Mouse (Mus musculus): ENCODE data around the gene Syne1. TPM values are rescaled to one million over a fixed set of nuclear protein-coding genes. Genes with fewer than 3 reads are reported as not detected.
A peak's percentile ranks its signal among the peaks of the same experiment; 100 is the strongest.

Gene Syne1
- total and polyA plus RNA-seq, 3 experiments = 5.3 to 6.8 TPM; not detected in 1

DNA sequence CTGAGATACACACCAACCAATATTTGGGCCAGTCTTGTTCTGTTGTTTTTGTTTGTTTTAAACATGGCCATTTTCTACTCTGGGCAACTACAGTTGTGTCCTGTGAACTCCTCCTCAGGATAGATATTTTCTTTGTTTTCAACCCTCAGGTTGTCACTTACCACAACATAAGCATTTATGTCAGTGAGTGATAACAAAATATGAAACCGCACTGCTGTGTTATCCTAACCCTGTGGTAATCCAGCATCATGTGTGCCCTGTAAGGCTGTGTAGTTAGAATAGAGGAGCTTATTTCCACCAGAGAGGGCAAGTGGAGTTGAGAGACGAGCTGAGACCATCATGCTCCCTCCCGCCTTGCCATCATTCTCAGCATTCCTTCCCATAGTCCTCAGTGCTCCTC is 554.7 kb downstream of the Syne1 start (continued):
- no peak; the same call in 1 of the 2 replicates for TF ChIP-seq MAFK (IDR thresholded peaks at IDR 0.05; ENCODE audit: borderline replicate concordance, low read depth, low read length)
- TF ChIP-seq EP300 (IDR thresholded peaks at IDR 0.05; ENCODE audit: low read depth in 1 of 2, low read length in 2 of 2) = peak; percentile 88
- TF ChIP-seq USF1 (IDR thresholded peaks at IDR 0.05; ENCODE audit: low read depth, low read length) = no peak
- no peak for TF ChIP-seq ZC3H11A (IDR thresholded peaks at IDR 0.05; ENCODE audit: low read depth, low read length)
- TF ChIP-seq GATA1 (IDR thresholded peaks at IDR 0.05; ENCODE audit: low read depth, low read length) = peak; percentile 81
- TF ChIP-seq POLR2A (IDR thresholded peaks at IDR 0.05; ENCODE audit: control insufficient read depth in 1 of 2, insufficient read depth in 1 of 2, low read depth in 1 of 2, low read length in 2 of 2, poor library complexity in 1 of 2) = no peak
- TF ChIP-seq NRF1 (IDR thresholded peaks at IDR 0.05; ENCODE audit: insufficient read depth, low read depth, low read length, poor library complexity, severe bottlenecking) = no peak
- TF ChIP-seq POLR2AphosphoS2 (IDR thresholded peaks at IDR 0.05; ENCODE audit: low read length) = no peak
- TF ChIP-seq JUND (IDR thresholded peaks at IDR 0.05; ENCODE audit: low read depth, low read length) = no peak

DNA sequence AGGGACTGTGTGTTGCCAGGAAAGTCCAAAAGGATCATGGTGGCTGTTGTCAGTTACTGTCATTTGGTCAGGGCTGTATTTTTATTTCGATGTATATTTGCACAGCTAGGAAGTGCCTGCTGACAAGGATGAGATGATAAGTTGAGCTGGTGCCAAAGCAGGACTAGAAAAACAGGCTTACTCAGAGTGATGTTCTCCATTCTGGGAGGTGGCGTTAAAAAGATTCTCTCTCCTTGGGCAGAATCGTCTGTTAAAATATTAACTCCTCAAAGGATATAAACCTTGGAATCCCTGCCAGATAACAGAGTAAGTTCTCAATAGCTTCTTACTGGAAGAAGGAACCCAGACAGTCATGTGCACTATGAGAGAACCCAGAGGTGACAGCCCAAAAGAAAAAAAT is 557.5 kb downstream of the Syne1 start:
- TF ChIP-seq NELFE (IDR thresholded peaks at IDR 0.05; ENCODE audit: low read depth, low read length) (no peak), USF1 (IDR thresholded peaks at IDR 0.05; ENCODE audit: low read depth, low read length) (no peak), TBP (IDR thresholded peaks at IDR 0.05; ENCODE audit: low read depth, low read length) (no peak), ZMIZ1 (IDR thresholded peaks at IDR 0.05; ENCODE audit: low read depth, low read length) (no peak), MAX (IDR thresholded peaks at IDR 0.05; ENCODE audit: low read length) (no peak), RCOR1 (IDR thresholded peaks at IDR 0.05; ENCODE audit: low read depth, low read length) (peak; percentile 53; the same call in 1 of the 2 replicates), GATA1 (IDR thresholded peaks at IDR 0.05; ENCODE audit: low read depth, low read length) (peak; percentile 63), ETS1 (IDR thresholded peaks at IDR 0.05; ENCODE audit: low read depth, low read length) (peak; percentile 42; the same call in 1 of the 2 replicates), MYB (IDR thresholded peaks at IDR 0.05; ENCODE audit: low read depth, low read length) (no peak), MYC (IDR thresholded peaks at IDR 0.05; ENCODE audit: low read depth, low read length) (no peak), CHD2 (IDR thresholded peaks at IDR 0.05; ENCODE audit: low read length) (no peak), EP300 (IDR thresholded peaks at IDR 0.05; ENCODE audit: low read depth in 1 of 2, low read length in 2 of 2) (peak; percentile 66 to 69), ZNF384 (IDR thresholded peaks at IDR 0.05; ENCODE audit: low read depth, low read length) (no peak), CHD1 (IDR thresholded peaks at IDR 0.05; ENCODE audit: low read depth, low read length) (no peak), MXI1 (IDR thresholded peaks at IDR 0.05; ENCODE audit: low read depth, low read length) (no peak), ZKSCAN1 (IDR thresholded peaks at IDR 0.05; ENCODE audit: low read depth, low read length) (no peak), RAD21 (IDR thresholded peaks at IDR 0.05; ENCODE audit: low read depth, low read length) (no peak), ZC3H11A (IDR thresholded peaks at IDR 0.05; ENCODE audit: low read depth, low read length) (no peak), SMC3 (IDR thresholded peaks at IDR 0.05; ENCODE audit: low read depth, low read length) (no peak; the same call in 1 of the 2 replicates)
- Histone ChIP-seq H3K9me3 (replicated peaks; ENCODE audit: insufficient read depth, low read length) (no peaks in the 10 kb centered on the region), H3K36me3 (ENCODE audit: control insufficient read depth in 1 of 2, insufficient read depth in 2 of 2, low read length in 2 of 2) (peaks cover 0 to 19% of the 10 kb centered on the region in 2 experiments; a peak in 2 of 4 replicates)

More for the DNA sequence above, 557.5 kb downstream of the Syne1 start:
- 0 out of 2 replicates have a peak overlapping the region, but pooled peaks have one; percentile 18 for H3K9ac ChIP-seq (ENCODE audit: control insufficient read depth, low read depth, low read length, poor library complexity, severe bottlenecking)
- peaks cover 11 to 14% of the 10 kb centered on the region in 2 experiments for H3K4me1 ChIP-seq (ENCODE audit: control insufficient read depth in 1 of 2, insufficient read depth in 2 of 2, low read length in 2 of 2)
- peak overlapping the region in 1 of 2 experiments; percentile 50; a peak in 3 of 4 replicates for H3K4me3 ChIP-seq (ENCODE audit: control insufficient read depth in 1 of 2, insufficient read depth in 1 of 2, low read depth in 2 of 2, low read length in 2 of 2)
- H3K79me2 ChIP-seq (ENCODE audit: control insufficient read depth, insufficient read depth, low read length, poor library complexity) = no peaks in the 10 kb centered on the region
- peak overlapping the region; percentile 66 for H3K27ac ChIP-seq (ENCODE audit: control insufficient read depth, low read depth, low read length)
- peak; percentile 84 for DNase-seq (ENCODE audit: low read depth, low spot score)
- no peaks in the 10 kb centered on the region for H3K27me3 ChIP-seq (ENCODE audit: control insufficient read depth in 1 of 2, insufficient read depth in 2 of 2, low read length in 2 of 2)

Measured in MEL (cell line).